Mouse (Mus musculus) hindbrain, embryonic 11.5 days (tissue): ENCODE results near the gene Trat1. TPM values are rescaled to one million over a fixed set of nuclear protein-coding genes. Genes with fewer than 3 reads are reported as not detected.

Experiments used
- ATAC-seq: fragments of 200-750 bp; cut with Nextera tagmentation; 2 replicates; pipeline ENCODE4 v1.8.0; 2017; ENCODE audit warnings: mild to moderate bottlenecking, moderate TSS enrichment, moderate library complexity; ENCODE audit not compliant: low FRiP score
- DNase-seq: peaks from one replicate; pipeline ENCODE4 v3.0.0-alpha.2; 2015; ENCODE audit warnings: low spot score
- H3K27ac ChIP-seq: fragments of 300-500 bp; sonication (generic); 2 replicates; pipeline ENCODE4 v1.5.1; 2014; ENCODE audit warnings: mild to moderate bottlenecking, low read depth, low read length
- H3K27me3 ChIP-seq: fragments of 300-500 bp; sonication (generic); 2 replicates; pipeline ENCODE4 v1.6.1; 2014; ENCODE audit warnings: mild to moderate bottlenecking, low read length, moderate library complexity, mixed read lengths; ENCODE audit not compliant: control insufficient read depth, insufficient read depth
- H3K36me3 ChIP-seq: fragments of 300-500 bp; sonication (generic); 2 replicates; pipeline ENCODE4 v1.6.1; 2014; ENCODE audit warnings: mild to moderate bottlenecking, low read length, moderate library complexity, mixed read lengths; ENCODE audit not compliant: control insufficient read depth, insufficient read depth
- H3K4me1 ChIP-seq: fragments of 300-500 bp; sonication (generic); replicated peaks from 2 replicates; pipeline ENCODE4 v1.6.1; 2014; ENCODE audit warnings: low read length, mixed read lengths; ENCODE audit not compliant: control insufficient read depth, insufficient read depth
- H3K4me2 ChIP-seq: fragments of 300-500 bp; sonication (generic); replicated peaks from 2 replicates; pipeline ENCODE4 v1.6.1; 2014; ENCODE audit warnings: mild to moderate bottlenecking, low read depth, low read length
- H3K4me3 ChIP-seq: fragments of 300-500 bp; sonication (generic); 2 replicates; pipeline ENCODE4 v1.5.1; 2014; ENCODE audit warnings: low read depth, low read length
- H3K9ac ChIP-seq: fragments of 300-500 bp; sonication (generic); 2 replicates; pipeline ENCODE4 v1.6.1; 2014; ENCODE audit warnings: low read depth, low read length
- H3K9me3 ChIP-seq: fragments of 300-500 bp; sonication (generic); 2 replicates; pipeline ENCODE4 v1.6.1; 2016; ENCODE audit warnings: low read length; ENCODE audit not compliant: control insufficient read depth
- WGBS: fragments of 180-500 bp; shearing (Covaris S2); extraction: QIAGEN DNeasy Blood & Tissue Kit; methylation state at CpG from one replicate; pipeline ENCODE4 v1.1.7; 2014; 5-methylcytosine and 5-hydroxymethylcytosine counted together
- polyA plus RNA-seq: library from polyadenylated mRNA; unstranded; fragments of >200 nt; fragmentation: Nextera tagmentation; extraction: Ambion mirVana; gene quantifications from 2 replicates; pipeline ENCODE4 v1.2.1, GENCODE M21; 2014

Trat1 gene
- polyA plus RNA-seq, 1 experiment from 2014 or later = not detected

- Histone ChIP-seq H3K4me2 (no peak overlapping the region), H3K9me3 (no peaks in the 10 kb centered on the region), H3K27me3 (no peaks in the 10 kb centered on the region), H3K27ac (no peak overlapping the region), H3K4me1 (no peaks in the 10 kb centered on the region), H3K36me3 (no peaks in the 10 kb centered on the region), H3K9ac (no peak overlapping the region), H3K4me3 (no peak overlapping the region)
- ATAC-seq = no peak
- 76% methylated on average over 2 of the region's 2 CpGs for WGBS
- DNase-seq = no peak
Observed at GRCm38 (mm10) chr16:48745011-48745410, 26.8 kb downstream of the Trat1 start.

DNA sequence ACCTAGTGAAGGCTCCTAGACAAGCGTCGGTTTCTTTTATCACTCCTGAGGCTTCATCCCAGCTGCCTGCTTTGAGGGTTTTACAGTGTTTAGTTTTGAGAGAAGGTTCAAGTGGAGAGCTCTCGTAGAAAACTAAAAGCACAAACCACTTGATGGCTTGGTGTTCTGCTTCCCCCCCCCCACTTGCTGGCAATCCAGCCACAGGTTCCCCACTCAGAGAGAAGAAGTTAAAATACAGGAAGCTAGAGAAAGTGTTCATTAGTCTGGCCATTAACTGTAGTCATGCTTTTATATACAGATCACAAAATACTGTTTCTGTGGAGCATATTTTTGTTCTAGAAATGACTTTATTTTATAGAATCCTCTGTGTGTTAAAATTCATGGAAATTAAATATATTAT is 30.3 kb downstream of the Trat1 start:
- Histone ChIP-seq H3K27me3 (no peaks in the 10 kb centered on the region), H3K36me3 (no peaks in the 10 kb centered on the region), H3K4me2 (no peak overlapping the region), H3K4me3 (no peak overlapping the region), H3K27ac (no peak overlapping the region), H3K9ac (no peak overlapping the region), H3K4me1 (no peaks in the 10 kb centered on the region), H3K9me3 (no peaks in the 10 kb centered on the region)
- DNase-seq (no peak), ATAC-seq (no peak)
- 81% methylated on average over 3 of the region's 3 CpGs for WGBS

GRCm38 (mm10) chr16:48739974-48740373 is 31.8 kb downstream of the Trat1 start:
- DNase-seq (no peak), ATAC-seq (no peak)
- no peaks in the 10 kb centered on the region for H3K36me3 ChIP-seq
- no peak overlapping the region for H3K4me3 ChIP-seq
- no peak overlapping the region for H3K4me2 ChIP-seq
- no peaks in the 10 kb centered on the region for H3K4me1 ChIP-seq
- H3K9ac ChIP-seq = no peak overlapping the region
- no peaks in the 10 kb centered on the region for H3K9me3 ChIP-seq
- H3K27ac ChIP-seq = no peak overlapping the region
- WGBS = 89% methylated on average over 6 of the region's 6 CpGs
- no peaks in the 10 kb centered on the region for H3K27me3 ChIP-seq

DNA sequence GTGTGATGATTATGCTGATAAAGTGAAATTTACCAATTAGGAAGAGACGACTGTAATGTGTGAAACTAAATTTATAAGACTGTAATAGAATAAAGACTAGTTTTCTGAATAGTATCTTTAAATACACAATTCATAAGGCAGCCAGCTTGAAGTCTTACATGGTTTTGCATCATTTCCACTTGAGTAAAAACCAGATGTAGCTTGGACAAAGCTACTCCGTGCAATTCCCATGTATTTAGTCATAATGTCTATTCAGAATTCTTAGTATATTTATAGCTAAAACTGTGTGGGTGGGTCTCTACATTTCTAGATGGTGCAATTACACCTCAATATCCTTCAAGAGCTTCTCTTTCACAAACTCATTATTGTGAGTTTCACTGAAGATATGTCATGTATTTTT is 33.4 kb downstream of the Trat1 start:
- Histone ChIP-seq H3K27me3 (no peaks in the 10 kb centered on the region), H3K27ac (no peak overlapping the region), H3K9ac (no peak overlapping the region), H3K4me2 (no peak overlapping the region), H3K4me3 (no peak overlapping the region), H3K4me1 (no peaks in the 10 kb centered on the region), H3K9me3 (no peaks in the 10 kb centered on the region), H3K36me3 (no peaks in the 10 kb centered on the region)
- WGBS = 82% methylated on average over 2 of the region's 2 CpGs
- DNase-seq = no peak
- no peak for ATAC-seq

- Histone ChIP-seq H3K4me2 (no peak overlapping the region), H3K9ac (no peak overlapping the region), H3K27ac (no peak overlapping the region), H3K9me3 (no peaks in the 10 kb centered on the region), H3K27me3 (no peaks in the 10 kb centered on the region), H3K36me3 (no peaks in the 10 kb centered on the region), H3K4me3 (no peak overlapping the region), H3K4me1 (no peaks in the 10 kb centered on the region)
- DNase-seq = no peak
- 84% methylated on average over 3 of the region's 3 CpGs for WGBS
- ATAC-seq = no peak
Observed at GRCm38 (mm10) chr16:48736890-48737289, 34.9 kb downstream of the Trat1 start.

DNA sequence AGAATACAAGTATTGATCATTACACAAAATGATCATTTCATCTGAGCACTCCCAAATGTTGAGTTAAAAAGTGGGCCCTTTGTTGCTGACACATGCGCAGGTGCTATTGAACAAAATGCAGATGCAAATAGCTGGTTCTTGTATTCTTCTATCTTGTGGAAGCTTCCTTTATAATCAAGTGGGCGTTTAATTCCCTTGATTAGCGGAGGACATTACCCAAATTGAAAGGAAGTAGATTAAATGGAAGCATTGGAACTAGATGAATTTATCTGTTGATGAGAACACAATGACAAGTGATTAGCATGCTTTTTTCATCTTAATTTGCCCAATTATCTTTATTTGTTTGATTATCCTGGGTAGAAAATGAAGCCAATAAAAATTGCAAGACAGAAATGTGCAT is 51.6 kb downstream of the Trat1 start:
- no peak overlapping the region for H3K4me2 ChIP-seq

GRCm38 (mm10) chr16:48719679-48720078 is 52.1 kb downstream of the Trat1 start:
- no peak overlapping the region for H3K4me2 ChIP-seq
- H3K9ac ChIP-seq = no peak overlapping the region
- H3K36me3 ChIP-seq = no peaks in the 10 kb centered on the region
- no peaks in the 10 kb centered on the region for H3K27me3 ChIP-seq
- H3K4me3 ChIP-seq = no peak overlapping the region
- no peak for ATAC-seq
- H3K27ac ChIP-seq = no peak overlapping the region
- no peaks in the 10 kb centered on the region for H3K4me1 ChIP-seq
- 74% methylated on average over 3 of the region's 3 CpGs for WGBS
- no peaks in the 10 kb centered on the region for H3K9me3 ChIP-seq
- no peak for DNase-seq

More for the DNA sequence above, 51.6 kb downstream of the Trat1 start:
- H3K36me3 ChIP-seq = no peaks in the 10 kb centered on the region
- H3K27ac ChIP-seq = no peak overlapping the region
- H3K4me1 ChIP-seq = no peaks in the 10 kb centered on the region
- no peak overlapping the region for H3K9ac ChIP-seq
- H3K27me3 ChIP-seq = no peaks in the 10 kb centered on the region
- no peaks in the 10 kb centered on the region for H3K9me3 ChIP-seq
- ATAC-seq (no peak), DNase-seq (no peak)
- WGBS = 88% methylated on average over 3 of the region's 3 CpGs
- H3K4me3 ChIP-seq = no peak overlapping the region

GRCm38 (mm10) chr16:48716343-48716742 is 55.5 kb downstream of the Trat1 start:
- DNase-seq = no peak

DNA sequence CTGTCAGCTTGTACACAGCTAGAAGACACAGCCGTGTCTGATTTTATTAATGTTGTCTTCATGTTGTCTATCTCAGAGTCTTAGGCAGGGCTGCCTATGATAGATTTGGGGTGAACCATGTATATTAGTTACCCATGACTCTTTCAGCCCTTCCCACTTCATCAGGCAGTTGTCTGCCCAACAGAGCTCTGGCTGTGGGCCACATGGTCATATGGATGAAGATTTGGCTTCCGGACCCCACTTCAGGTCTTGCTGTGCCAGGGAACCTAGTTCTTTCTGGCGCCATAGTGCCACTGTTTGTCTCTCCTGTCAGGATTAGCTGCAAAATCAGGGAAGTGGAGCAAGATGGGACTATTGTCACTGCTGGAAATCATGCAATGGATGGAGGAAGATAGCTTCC is 69.9 kb downstream of the Trat1 start:
- DNase-seq = no peak
- Histone ChIP-seq H3K4me3 (no peak overlapping the region), H3K9ac (no peak overlapping the region), H3K4me2 (no peak overlapping the region), H3K27ac (no peak overlapping the region), H3K4me1 (no peaks in the 10 kb centered on the region), H3K9me3 (no peaks in the 10 kb centered on the region), H3K27me3 (no peaks in the 10 kb centered on the region), H3K36me3 (no peaks in the 10 kb centered on the region)
- 0 out of 2 replicates have a peak, but pooled peaks have one; percentile 26 for ATAC-seq
- 81% methylated on average over 3 of the region's 3 CpGs for WGBS

More at GRCm38 (mm10) chr16:48716343-48716742, 55.5 kb downstream of the Trat1 start:
- H3K4me3 ChIP-seq = no peak overlapping the region
- H3K9ac ChIP-seq = no peak overlapping the region
- no peaks in the 10 kb centered on the region for H3K9me3 ChIP-seq
- H3K36me3 ChIP-seq = no peaks in the 10 kb centered on the region
- no peak for ATAC-seq
- H3K27ac ChIP-seq = no peak overlapping the region
- no peak overlapping the region for H3K4me2 ChIP-seq
- H3K27me3 ChIP-seq = no peaks in the 10 kb centered on the region
- no peaks in the 10 kb centered on the region for H3K4me1 ChIP-seq
